Mouse (Mus musculus): ENCODE measurements at regions not wholly inside any gene's neighbourhood (a gene's known extent, or its start where the extent isn't known, plus 50 kb on each side); places are given as distances from the start of the nearest gene placed in this dataset.

DNA sequence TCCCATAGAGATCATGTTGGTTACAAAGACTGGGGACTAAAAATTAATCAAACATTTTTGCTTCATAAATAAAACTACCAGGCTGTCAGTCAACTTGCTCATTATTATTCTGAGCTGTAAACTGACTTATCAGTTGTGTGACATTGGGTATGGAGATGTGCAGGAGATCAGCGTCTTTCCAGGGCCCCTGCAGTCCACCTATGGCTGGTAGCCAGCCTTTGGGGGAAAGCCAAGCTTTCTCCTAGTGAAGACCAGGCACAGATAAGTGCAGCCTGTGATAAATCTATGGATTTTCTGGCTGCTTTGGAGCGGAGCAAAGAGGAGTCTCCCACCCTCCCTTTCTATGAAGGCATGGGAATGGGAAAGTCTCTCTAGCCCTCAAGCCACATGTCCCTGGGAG is 172.0 kb upstream of the Glra1 start:
- peak in 1 of 2 experiments; percentile 31 for DNase-seq (ENCODE audit: low spot score in 2 of 2)

DNA sequence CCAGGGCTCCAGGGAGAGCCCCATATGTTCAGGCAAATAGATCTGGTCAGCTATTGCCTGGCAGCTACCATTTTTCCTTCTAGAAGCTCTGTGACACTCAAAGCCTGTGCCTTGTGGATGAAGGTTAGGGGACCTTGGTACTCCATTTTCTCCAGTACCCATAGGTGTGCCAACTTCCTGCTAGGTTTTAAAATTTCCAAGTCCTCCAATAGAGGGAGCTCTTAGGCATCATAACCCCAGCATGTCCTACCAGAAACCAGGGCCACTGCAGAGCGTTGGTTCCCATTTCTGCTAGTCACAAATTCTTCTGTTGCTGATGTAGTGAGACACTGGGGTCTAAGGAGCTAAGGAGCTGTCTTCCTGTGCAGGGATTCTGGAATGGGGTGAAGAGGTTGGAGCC is 165.3 kb upstream of the Glra1 start:
- DNase-seq (ENCODE audit: low spot score in 2 of 2): no peak

DNA sequence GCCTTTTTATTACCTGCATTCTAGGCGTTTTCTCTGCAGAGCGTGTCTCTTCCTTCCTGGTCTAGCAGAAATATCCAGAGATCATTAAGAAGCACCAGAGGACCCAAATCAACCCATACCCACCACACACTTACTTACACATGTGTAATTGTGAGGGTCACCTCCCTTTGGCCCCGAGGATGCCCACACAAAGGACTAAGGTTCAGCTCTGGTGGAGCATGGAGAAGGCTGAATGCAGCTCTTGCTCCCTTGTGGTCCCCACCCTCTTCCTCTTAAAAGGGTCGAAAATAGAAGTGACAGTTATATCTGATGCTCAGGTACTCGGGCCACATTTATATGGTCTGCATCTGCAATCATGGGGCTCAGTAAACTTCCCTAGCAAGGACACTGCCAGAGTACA is 164.5 kb upstream of the Glra1 start:
- DNase-seq (ENCODE audit: low spot score in 2 of 2): no peak

DNA sequence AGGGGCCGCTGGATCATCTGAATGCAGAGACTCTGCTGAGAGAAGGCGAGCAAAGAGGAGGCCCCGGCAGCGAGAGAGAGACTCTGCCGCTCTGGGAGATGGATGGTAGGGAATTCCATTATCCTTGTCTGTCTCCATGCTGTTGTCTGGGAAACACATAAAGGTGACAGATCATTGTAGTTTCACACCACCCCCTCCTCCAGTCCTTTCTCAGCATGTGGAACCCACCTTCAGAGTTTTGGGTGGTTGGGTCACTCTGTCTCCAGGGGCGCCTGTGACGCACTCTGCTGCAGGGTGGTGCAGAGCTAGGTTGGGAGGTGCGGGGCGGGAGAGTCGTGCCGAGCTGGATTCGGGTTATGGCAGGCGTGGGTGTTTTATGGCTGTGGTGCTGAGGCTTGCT is 164.1 kb upstream of the Glra1 start:
- no peak for DNase-seq (ENCODE audit: low spot score in 2 of 2)

DNA sequence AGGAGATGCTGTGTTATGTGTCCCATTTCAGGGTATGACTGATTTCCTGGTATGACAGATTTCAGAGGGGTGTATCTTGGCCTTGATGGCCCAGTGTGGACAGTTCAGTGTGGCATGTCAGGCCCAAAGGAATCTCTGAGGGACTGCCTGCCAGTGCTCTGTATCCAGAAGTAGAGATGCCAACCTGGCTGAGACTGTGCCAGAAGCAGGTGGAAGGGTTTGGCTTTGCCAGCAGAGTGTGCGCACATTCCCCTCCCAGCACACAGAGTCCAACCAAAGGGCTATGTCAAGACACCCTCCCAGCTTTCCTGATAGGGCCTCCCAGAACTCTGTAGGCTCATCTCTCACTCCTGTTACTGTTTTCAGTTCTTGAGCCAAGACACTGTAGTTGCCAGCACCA is 156.8 kb upstream of the Glra1 start:
- no peak for DNase-seq (ENCODE audit: low spot score in 2 of 2)
